Mouse (Mus musculus) MEL (cell line): ENCODE measurements at regions not wholly inside any gene's neighbourhood (a gene's known extent, or its start where the extent isn't known, plus 50 kb on each side); places are given as distances from the start of the nearest gene placed in this dataset.

Experiments used
- DNase-seq: peaks from one replicate; pipeline ENCODE4 v3.0.0; 2011; ENCODE audit warnings: low read depth, low spot score
- H3K27ac ChIP-seq: 2 replicates; pipeline ENCODE4 v1.5.1; 2012; ENCODE audit warnings: low read depth, mild to moderate bottlenecking, control low read depth, low read length, moderate library complexity; ENCODE audit not compliant: control insufficient read depth
- H3K27me3 ChIP-seq, 2 experiments: fragments of 150-350 bp in 1 of 2; sonication (generic) in 1 of 2; 2 replicates each; pipeline ENCODE4 v1.6.1; 2012; ENCODE audit warnings: low read length in 2 of 2, mild to moderate bottlenecking in 2 of 2, improper control_type of control experiment in 1 of 2, moderate library complexity in 1 of 2; ENCODE audit not compliant: insufficient read depth in 2 of 2, control insufficient read depth in 1 of 2
- H3K36me3 ChIP-seq, 2 experiments: 2 replicates each; pipeline ENCODE4 v1.6.1; 2012 to 2014; ENCODE audit warnings: low read length in 2 of 2, improper control_type of control experiment in 1 of 2, inconsistent platforms in 1 of 2, mild to moderate bottlenecking in 1 of 2; ENCODE audit not compliant: insufficient read depth in 2 of 2, control insufficient read depth in 1 of 2
- H3K4me1 ChIP-seq, 2 experiments: fragments of 150-350 bp in 1 of 2; sonication (generic) in 1 of 2; 2 replicates each; pipeline ENCODE4 v1.6.1; 2012; ENCODE audit warnings: low read length in 2 of 2, improper control_type of control experiment in 1 of 2, mild to moderate bottlenecking in 1 of 2; ENCODE audit not compliant: insufficient read depth in 2 of 2, control insufficient read depth in 1 of 2
- H3K4me3 ChIP-seq, 2 experiments: fragments of 150-350 bp in 1 of 2; sonication (generic) in 1 of 2; 2 replicates each; pipeline ENCODE4 v1.5.1; 2012; ENCODE audit warnings: low read depth in 2 of 2, low read length in 2 of 2, mild to moderate bottlenecking in 2 of 2, moderate library complexity in 2 of 2, control low read depth in 1 of 2, improper control_type of control experiment in 1 of 2; ENCODE audit not compliant: control insufficient read depth in 1 of 2, insufficient read depth in 1 of 2
- H3K79me2 ChIP-seq: 2 replicates; pipeline ENCODE4 v1.6.1; 2012; ENCODE audit warnings: mild to moderate bottlenecking, low read length, moderate library complexity; ENCODE audit not compliant: control insufficient read depth, poor library complexity, insufficient read depth
- H3K9ac ChIP-seq: 2 replicates; pipeline ENCODE4 v1.6.1; 2012; ENCODE audit warnings: low read depth, mild to moderate bottlenecking, control low read depth, low read length, moderate library complexity; ENCODE audit not compliant: control insufficient read depth, poor library complexity, severe bottlenecking
- H3K9me3 ChIP-seq: fragments of 150-350 bp; sonication (generic); replicated peaks from 2 replicates; pipeline ENCODE4 v1.6.1; 2012; ENCODE audit warnings: mild to moderate bottlenecking, low read length, improper control_type of control experiment, moderate library complexity; ENCODE audit not compliant: insufficient read depth
- CHD1 ChIP-seq: IDR thresholded peaks from 2 replicates; pipeline ENCODE4 v1.6.1; 2012; ENCODE audit warnings: low read depth, mild to moderate bottlenecking, inconsistent platforms, low read length, improper control_type of control experiment
- CHD2 ChIP-seq: IDR thresholded peaks from 2 replicates; pipeline ENCODE4 v1.6.1; 2011; ENCODE audit warnings: low read length, improper control_type of control experiment
- E2F4 ChIP-seq: IDR thresholded peaks from 2 replicates; pipeline ENCODE4 v1.6.1; 2011; ENCODE audit warnings: low read depth, low read length, improper control_type of control experiment, borderline replicate concordance
- ELF1 ChIP-seq: IDR thresholded peaks from 2 replicates; pipeline ENCODE4 v1.6.1; 2014; ENCODE audit warnings: low read depth, mild to moderate bottlenecking, inconsistent platforms, low read length, improper control_type of control experiment, moderate library complexity
- EP300 ChIP-seq, 2 experiments: IDR thresholded peaks; 2 replicates each; pipeline ENCODE4 v1.6.1; 2011; ENCODE audit warnings: improper control_type of control experiment in 2 of 2, low read length in 2 of 2, low read depth in 1 of 2, mild to moderate bottlenecking in 1 of 2
- ETS1 ChIP-seq: IDR thresholded peaks from 2 replicates; pipeline ENCODE4 v1.6.1; 2012; ENCODE audit warnings: low read depth, mild to moderate bottlenecking, inconsistent platforms, low read length, improper control_type of control experiment, moderate library complexity
- GATA1 ChIP-seq: IDR thresholded peaks from 2 replicates; pipeline ENCODE4 v1.6.1; 2011; ENCODE audit warnings: low read depth, low read length, improper control_type of control experiment
- KAT2A ChIP-seq: conservative IDR thresholded peaks from 2 replicates; pipeline ENCODE4 v1.6.1; 2012; ENCODE audit warnings: low read depth, low read length, improper control_type of control experiment, inconsistent platforms
- MAFK ChIP-seq: IDR thresholded peaks from 2 replicates; pipeline ENCODE4 v1.6.1; 2011; ENCODE audit warnings: low read depth, mild to moderate bottlenecking, low read length, improper control_type of control experiment, borderline replicate concordance
- MAX ChIP-seq: IDR thresholded peaks from 2 replicates; pipeline ENCODE4 v1.6.1; 2011; ENCODE audit warnings: low read length, improper control_type of control experiment
- MAZ ChIP-seq: IDR thresholded peaks from 2 replicates; pipeline ENCODE4 v1.6.1; 2012; ENCODE audit warnings: low read depth, mild to moderate bottlenecking, inconsistent platforms, low read length, improper control_type of control experiment
- MEF2A ChIP-seq: IDR thresholded peaks from 2 replicates; pipeline ENCODE4 v1.6.1; 2014; ENCODE audit warnings: low read depth, mild to moderate bottlenecking, inconsistent platforms, low read length, improper control_type of control experiment; ENCODE audit not compliant: poor library complexity, insufficient replicate concordance, severe bottlenecking; ENCODE audit errors: extremely low read depth
- MXI1 ChIP-seq: IDR thresholded peaks from 2 replicates; pipeline ENCODE4 v1.6.1; 2011; ENCODE audit warnings: mild to moderate bottlenecking, low read depth, low read length, improper control_type of control experiment
- MYB ChIP-seq: IDR thresholded peaks from 2 replicates; pipeline ENCODE4 v1.6.1; 2011; ENCODE audit warnings: mild to moderate bottlenecking, low read depth, low read length, improper control_type of control experiment
- MYC ChIP-seq: IDR thresholded peaks from 2 replicates; pipeline ENCODE4 v1.6.1; 2011; ENCODE audit warnings: low read depth, mild to moderate bottlenecking, low read length, improper control_type of control experiment, moderate library complexity
- NELFE ChIP-seq: IDR thresholded peaks from 2 replicates; pipeline ENCODE4 v1.6.1; 2011; ENCODE audit warnings: low read depth, low read length, improper control_type of control experiment
- POLR2A ChIP-seq, 2 experiments: IDR thresholded peaks; 2 replicates each; pipeline ENCODE4 v1.6.1; 2011 to 2012; ENCODE audit warnings: low read length in 2 of 2, mild to moderate bottlenecking in 2 of 2, control low read depth in 1 of 2, improper control_type of control experiment in 1 of 2, low read depth in 1 of 2, moderate library complexity in 1 of 2; ENCODE audit not compliant: control insufficient read depth in 1 of 2, insufficient read depth in 1 of 2, poor library complexity in 1 of 2
- POLR2AphosphoS2 ChIP-seq: IDR thresholded peaks from 2 replicates; pipeline ENCODE4 v1.6.1; 2011; ENCODE audit warnings: low read length, improper control_type of control experiment
- POLR2AphosphoS5 ChIP-seq: IDR thresholded peaks from 2 replicates; pipeline ENCODE4 v1.6.1; 2012; ENCODE audit warnings: low read depth, borderline replicate concordance, mild to moderate bottlenecking, inconsistent platforms, low read length, moderate library complexity, mixed read lengths
- RCOR1 ChIP-seq: IDR thresholded peaks from 2 replicates; pipeline ENCODE4 v1.6.1; 2012; ENCODE audit warnings: low read depth, mild to moderate bottlenecking, inconsistent platforms, low read length, improper control_type of control experiment
- SIN3A ChIP-seq: IDR thresholded peaks from 2 replicates; pipeline ENCODE4 v1.6.1; 2012; ENCODE audit warnings: low read length, improper control_type of control experiment, inconsistent platforms
- SMC3 ChIP-seq: IDR thresholded peaks from 2 replicates; pipeline ENCODE4 v1.6.1; 2011; ENCODE audit warnings: low read depth, low read length, improper control_type of control experiment
- TAL1 ChIP-seq: IDR thresholded peaks from 2 replicates; pipeline ENCODE4 v1.6.1; 2012; ENCODE audit warnings: mild to moderate bottlenecking, inconsistent platforms, low read length, moderate library complexity, mixed read lengths
- TBP ChIP-seq: IDR thresholded peaks from 2 replicates; pipeline ENCODE4 v1.8.0; 2011; ENCODE audit warnings: low read depth, low read length, improper control_type of control experiment
- TCF12 ChIP-seq: IDR thresholded peaks from 2 replicates; pipeline ENCODE4 v1.6.1; 2014; ENCODE audit warnings: low read depth, mild to moderate bottlenecking, inconsistent platforms, low read length, improper control_type of control experiment, moderate library complexity
- USF1 ChIP-seq: IDR thresholded peaks from 2 replicates; pipeline ENCODE4 v1.6.1; 2014; ENCODE audit warnings: low read depth, mild to moderate bottlenecking, inconsistent platforms, low read length, improper control_type of control experiment, moderate library complexity
- USF2 ChIP-seq, 2 experiments: IDR thresholded peaks; 2 replicates each; pipeline ENCODE4 v1.6.1; 2011 to 2012; ENCODE audit warnings: improper control_type of control experiment in 2 of 2, low read length in 2 of 2, borderline replicate concordance in 1 of 2, inconsistent platforms in 1 of 2, low read depth in 1 of 2, mild to moderate bottlenecking in 1 of 2; ENCODE audit not compliant: insufficient read depth in 1 of 2
- ZC3H11A ChIP-seq: IDR thresholded peaks from 2 replicates; pipeline ENCODE4 v1.6.1; 2012; ENCODE audit warnings: low read depth, mild to moderate bottlenecking, inconsistent platforms, low read length, improper control_type of control experiment
- ZKSCAN1 ChIP-seq: IDR thresholded peaks from 2 replicates; pipeline ENCODE4 v1.6.1; 2012; ENCODE audit warnings: low read depth, mild to moderate bottlenecking, inconsistent platforms, low read length, improper control_type of control experiment, moderate library complexity
- ZMIZ1 ChIP-seq: IDR thresholded peaks from 2 replicates; pipeline ENCODE4 v1.6.1; 2012; ENCODE audit warnings: low read depth, mild to moderate bottlenecking, inconsistent platforms, low read length, improper control_type of control experiment, moderate library complexity
- ZNF384 ChIP-seq: IDR thresholded peaks from 2 replicates; pipeline ENCODE4 v1.6.1; 2012; ENCODE audit warnings: low read depth, mild to moderate bottlenecking, inconsistent platforms, low read length, improper control_type of control experiment

- DNase-seq = no peak
- no peak for TF ChIP-seq MYB
- no peak for TF ChIP-seq TBP
- TF ChIP-seq MAX = no peak
- no peak for TF ChIP-seq ZC3H11A
- no peak for TF ChIP-seq ZNF384
- TF ChIP-seq MAZ = no peak
- no peak for TF ChIP-seq ZKSCAN1
- no peak for TF ChIP-seq TCF12
- no peak for TF ChIP-seq RCOR1
- TF ChIP-seq MXI1 = no peak
- no peak for TF ChIP-seq SIN3A
- no peak for TF ChIP-seq SMC3
- no peak for TF ChIP-seq CHD2
- no peak for TF ChIP-seq E2F4
- no peak for TF ChIP-seq NELFE
- no peak for TF ChIP-seq MAFK
- TF ChIP-seq EP300 (IDR thresholded peaks at IDR 0.05; ENCODE audit: low read depth in 1 of 2, low read length in 2 of 2) = no peak
- no peak for TF ChIP-seq KAT2A
- TF ChIP-seq USF1 = no peak
- TF ChIP-seq POLR2AphosphoS2 = no peak
- H3K27ac ChIP-seq = no peak overlapping the region
- no peak overlapping the region for H3K4me3 ChIP-seq
- no peaks in the 10 kb centered on the region for H3K9me3 ChIP-seq
- no peaks in the 10 kb centered on the region for H3K36me3 ChIP-seq
- H3K79me2 ChIP-seq = no peaks in the 10 kb centered on the region
- no peak overlapping the region for H3K9ac ChIP-seq
- H3K27me3 ChIP-seq = no peaks in the 10 kb centered on the region
- no peaks in the 10 kb centered on the region for H3K4me1 ChIP-seq
These were observed 320.8 kb upstream of the Slc39a10 start for GRCm38 (mm10) chr1:47213476-47213875.

- no peaks in the 10 kb centered on the region for H3K27me3 ChIP-seq
- H3K9me3 ChIP-seq = no peaks in the 10 kb centered on the region
- H3K4me1 ChIP-seq = no peaks in the 10 kb centered on the region
- no peaks in the 10 kb centered on the region for H3K36me3 ChIP-seq
- no peak overlapping the region for H3K27ac ChIP-seq
- no peak overlapping the region for H3K9ac ChIP-seq
- no peak for TF ChIP-seq ETS1
- no peak for TF ChIP-seq USF2 (IDR thresholded peaks at IDR 0.05; ENCODE audit: borderline replicate concordance in 1 of 2, insufficient read depth in 1 of 2, low read depth in 1 of 2, low read length in 2 of 2)
- TF ChIP-seq MYB = no peak
- TF ChIP-seq POLR2A (IDR thresholded peaks at IDR 0.05; ENCODE audit: control insufficient read depth in 1 of 2, insufficient read depth in 1 of 2, low read depth in 1 of 2, low read length in 2 of 2, poor library complexity in 1 of 2) = no peak
- TF ChIP-seq GATA1 = no peak
- TF ChIP-seq ZKSCAN1 = no peak
- no peak for TF ChIP-seq ELF1
- no peak for TF ChIP-seq CHD2
- TF ChIP-seq MYC = no peak
- TF ChIP-seq CHD1 = no peak
- no peak for TF ChIP-seq TBP
- TF ChIP-seq POLR2AphosphoS5 = no peak
- TF ChIP-seq TAL1 = no peak
- no peak for TF ChIP-seq MAX
- TF ChIP-seq ZMIZ1 = no peak
- TF ChIP-seq MEF2A = no peak
- no peaks in the 10 kb centered on the region for H3K79me2 ChIP-seq
- no peak for DNase-seq
- H3K4me3 ChIP-seq = no peak overlapping the region
These were observed 300.3 kb upstream of the Slc39a10 start for GRCm38 (mm10) chr1:47193001-47193400.
